Mouse (Mus musculus) cortical plate, adult 2 months (tissue): ENCODE results near the gene 1700003E16Rik. TPM values are rescaled to one million over a fixed set of nuclear protein-coding genes. Genes with fewer than 3 reads are reported as not detected.

Source experiments
- H3K27ac ChIP-seq: fragments of 200-500 bp; 2 replicates; pipeline ENCODE4 v1.5.1; 2012; ENCODE audit warnings: low read length, control low read depth, inconsistent platforms; ENCODE audit not compliant: insufficient read depth
- H3K4me1 ChIP-seq: fragments of 200-500 bp; 2 replicates; pipeline ENCODE4 v1.6.1; 2011; ENCODE audit warnings: low read length; ENCODE audit not compliant: control insufficient read depth, insufficient read depth
- H3K4me3 ChIP-seq: fragments of 200-500 bp; 2 replicates; pipeline ENCODE4 v1.5.1; 2011; ENCODE audit warnings: mild to moderate bottlenecking, low read length, control low read depth; ENCODE audit not compliant: insufficient read depth
- CTCF ChIP-seq: fragments of 200-500 bp; IDR thresholded peaks from 2 replicates; pipeline ENCODE4 v1.5.1; 2011; ENCODE audit warnings: mild to moderate bottlenecking, control low read depth, low read length; ENCODE audit not compliant: insufficient read depth; ENCODE audit errors: extremely low read depth
- POLR2A ChIP-seq: fragments of 200-500 bp; IDR thresholded peaks from 2 replicates; pipeline ENCODE4 v1.6.1; 2011; ENCODE audit warnings: mild to moderate bottlenecking, low read length, control low read depth; ENCODE audit not compliant: insufficient read depth; ENCODE audit errors: extremely low read depth
- polyA plus RNA-seq: library from polyadenylated mRNA; depleted of rRNA; stranded (reverse); fragments of >200 nt; gene quantifications from 2 replicates; pipeline ENCODE4 v1.2.3, GENCODE M21; 2012

Gene 1700003E16Rik
- polyA plus RNA-seq, 1 experiment = 29.7 TPM

- no peak within 1 kb of the TSS for H3K27ac ChIP-seq
- no peaks in the 10 kb centered on the region for H3K4me1 ChIP-seq
- peak within 1 kb of the TSS; percentile 63 for H3K4me3 ChIP-seq
- no peak for TF ChIP-seq CTCF
- TF ChIP-seq POLR2A = no peak
Measured at GRCm38 (mm10) chr6:83125331-83125730, 30.9 kb upstream of the 1700003E16Rik start, which contains the start of gene Ino80b. Gene Ino80b (minus strand): TSS chr6:83125431.

GRCm38 (mm10) chr6:83127419-83127818 is 28.8 kb upstream of the 1700003E16Rik start:
- TF ChIP-seq CTCF (no peak), POLR2A (no peak)
- Histone ChIP-seq H3K4me3 (no peak overlapping the region), H3K27ac (no peak overlapping the region), H3K4me1 (no peaks in the 10 kb centered on the region)

- TF ChIP-seq POLR2A (no peak), CTCF (no peak)
Measured at GRCm38 (mm10) chr6:83131469-83132034, 24.7 kb upstream of the 1700003E16Rik start.

GRCm38 (mm10) chr6:83132176-83132919 is 23.9 kb upstream of the 1700003E16Rik start:
- TF ChIP-seq CTCF = no peak
- TF ChIP-seq POLR2A = no peak
- no peak overlapping the region for H3K27ac ChIP-seq
- no peak overlapping the region for H3K4me3 ChIP-seq
- no peaks in the 10 kb centered on the region for H3K4me1 ChIP-seq

More at GRCm38 (mm10) chr6:83131469-83132034, 24.7 kb upstream of the 1700003E16Rik start:
- H3K4me3 ChIP-seq = no peak overlapping the region
- H3K4me1 ChIP-seq = no peaks in the 10 kb centered on the region
- no peak overlapping the region for H3K27ac ChIP-seq

- Histone ChIP-seq H3K4me3 (no peak overlapping the region), H3K27ac (no peak overlapping the region), H3K4me1 (no peaks in the 10 kb centered on the region)
- TF ChIP-seq CTCF = no peak
- TF ChIP-seq POLR2A = no peak
Measured at GRCm38 (mm10) chr6:83134226-83134625, 22.0 kb upstream of the 1700003E16Rik start.

- H3K27ac ChIP-seq = peak within 1 kb of the TSS; percentile 89
- TF ChIP-seq CTCF = no peak
- no peak for TF ChIP-seq POLR2A
- peak within 1 kb of the TSS; percentile 54 for H3K4me3 ChIP-seq
- H3K4me1 ChIP-seq = no peaks in the 10 kb centered on the region
Measured at GRCm38 (mm10) chr6:83134951-83135513, 21.2 kb upstream of the 1700003E16Rik start, which contains the start of gene Rtkn. Gene Rtkn (plus strand): TSS chr6:83135463.

- H3K4me1 ChIP-seq = no peaks in the 10 kb centered on the region
- peak overlapping the region; percentile 54 for H3K4me3 ChIP-seq
- H3K27ac ChIP-seq = peak overlapping the region; percentile 89
- no peak for TF ChIP-seq CTCF
- TF ChIP-seq POLR2A = no peak
Measured at GRCm38 (mm10) chr6:83135571-83136161, 20.5 kb upstream of the 1700003E16Rik start.

GRCm38 (mm10) chr6:83136291-83136880 is 19.8 kb upstream of the 1700003E16Rik start:
- Histone ChIP-seq H3K4me3 (peak overlapping the region; percentile 54), H3K27ac (peak overlapping the region; percentile 89), H3K4me1 (no peaks in the 10 kb centered on the region)
- TF ChIP-seq POLR2A (no peak), CTCF (no peak)

- TF ChIP-seq CTCF (no peak), POLR2A (no peak)
- no peaks in the 10 kb centered on the region for H3K4me1 ChIP-seq
- H3K27ac ChIP-seq = peak overlapping the region; percentile 89
- H3K4me3 ChIP-seq = peak overlapping the region; percentile 54
Measured at GRCm38 (mm10) chr6:83136881-83137575, 19.2 kb upstream of the 1700003E16Rik start.
